Mouse (Mus musculus) bone marrow macrophage, adult 2 months (primary cell): ENCODE data around the gene Tm7sf3.

Experiments
- CTCF ChIP-seq: IDR thresholded peaks from 2 replicates; pipeline ENCODE4 v1.5.1; 2012; ENCODE audit warnings: low read depth, mild to moderate bottlenecking, low read length, moderate library complexity
- POLR2A ChIP-seq: IDR thresholded peaks from 2 replicates; pipeline ENCODE4 v1.6.1; 2012; ENCODE audit warnings: mild to moderate bottlenecking, low read depth, low read length, borderline replicate concordance

GRCm38 (mm10) chr6:146673696-146674095 is 31.1 kb upstream of the Tm7sf3 start:
- TF ChIP-seq CTCF (no peak), POLR2A (no peak)
